Mouse (Mus musculus) hindbrain, embryonic 16.5 days (tissue): ENCODE measurements around the gene Hsp90b1. TPM values are rescaled to one million over a fixed set of nuclear protein-coding genes. Genes with fewer than 3 reads are reported as not detected.

Experiments
- ATAC-seq: fragments of 200-750 bp; cut with Nextera tagmentation; 2 replicates; pipeline ENCODE4 v1.8.0; 2017; ENCODE audit warnings: moderate TSS enrichment, moderate library complexity
- H3K27ac ChIP-seq: fragments of 300-500 bp; sonication (generic); 2 replicates; pipeline ENCODE4 v1.5.1; 2014; ENCODE audit warnings: low read depth, mild to moderate bottlenecking, control low read depth, low read length, moderate library complexity
- H3K27me3 ChIP-seq: fragments of 300-500 bp; sonication (generic); replicated peaks from 2 replicates; pipeline ENCODE4 v1.6.1; 2014; ENCODE audit warnings: low read length; ENCODE audit not compliant: control insufficient read depth, insufficient read depth
- H3K36me3 ChIP-seq: fragments of 300-500 bp; sonication (generic); 2 replicates; pipeline ENCODE4 v1.6.1; 2014; ENCODE audit warnings: mild to moderate bottlenecking, low read length, moderate library complexity, mixed read lengths; ENCODE audit not compliant: control insufficient read depth, insufficient read depth
- H3K4me1 ChIP-seq: fragments of 300-500 bp; sonication (generic); 2 replicates; pipeline ENCODE4 v1.6.1; 2014; ENCODE audit warnings: low read depth, low read length; ENCODE audit not compliant: control insufficient read depth, insufficient read depth
- H3K4me2 ChIP-seq: fragments of 300-500 bp; sonication (generic); 2 replicates; pipeline ENCODE4 v1.6.1; 2014; ENCODE audit warnings: mild to moderate bottlenecking, low read length, control low read depth, moderate library complexity
- H3K4me3 ChIP-seq: fragments of 300-500 bp; sonication (generic); 2 replicates; pipeline ENCODE4 v1.5.1; 2014; ENCODE audit warnings: mild to moderate bottlenecking, low read length, control low read depth, moderate library complexity
- H3K9ac ChIP-seq: fragments of 300-500 bp; sonication (generic); 2 replicates; pipeline ENCODE4 v1.6.1; 2014; ENCODE audit warnings: low read depth, mild to moderate bottlenecking, control low read depth, low read length, moderate library complexity
- H3K9me3 ChIP-seq: fragments of 300-500 bp; sonication (generic); 2 replicates; pipeline ENCODE4 v1.6.1; 2014; ENCODE audit warnings: mild to moderate bottlenecking, low read length, moderate library complexity; ENCODE audit not compliant: control insufficient read depth
- WGBS: fragments of 180-500 bp; shearing (Covaris S2); extraction: QIAGEN DNeasy Blood & Tissue Kit; methylation state at CpG from one replicate; pipeline ENCODE4 v1.1.7; 2014; 5-methylcytosine and 5-hydroxymethylcytosine counted together
- polyA plus RNA-seq: library from polyadenylated mRNA; unstranded; fragments of >200 nt; fragmentation: Nextera tagmentation; extraction: Ambion mirVana; gene quantifications from 2 replicates; pipeline ENCODE4 v1.2.1, GENCODE M21; 2015

Gene Hsp90b1
- 312 and 331 TPM in 2 replicates for polyA plus RNA-seq

- ATAC-seq: peak; percentile 98
- no peaks in the 10 kb centered on the region for H3K9me3 ChIP-seq
- H3K9ac ChIP-seq: peak within 1 kb of the TSS; percentile 92
- H3K27ac ChIP-seq: peak within 1 kb of the TSS; percentile 95
- peak within 1 kb of the TSS; percentile 94 for H3K4me3 ChIP-seq
- peak within 1 kb of the TSS; percentile 87 for H3K4me2 ChIP-seq
- H3K36me3 ChIP-seq: peaks cover 24% of the 10 kb centered on the region
- WGBS: under 1% methylated on average over 51 of the region's 51 CpGs
- H3K4me1 ChIP-seq: peaks cover 40% of the 10 kb centered on the region
- H3K27me3 ChIP-seq: no peaks in the 10 kb centered on the region
Measured at GRCm38 (mm10) chr10:86705318-86705921, at the start of gene Hsp90b1, which contains the start of gene Ttc41. TSS of gene Hsp90b1 (minus strand) at chr10:86705509. TSS of gene Ttc41 (plus strand) at chr10:86705811.

GRCm38 (mm10) chr10:86744306-86744705 is 39.0 kb upstream of the Hsp90b1 start:
- no peak overlapping the region for H3K27ac ChIP-seq
- H3K9ac ChIP-seq: no peak overlapping the region
- no peaks in the 10 kb centered on the region for H3K9me3 ChIP-seq
- no peak overlapping the region for H3K4me2 ChIP-seq
- H3K27me3 ChIP-seq: no peaks in the 10 kb centered on the region
- no peaks in the 10 kb centered on the region for H3K4me1 ChIP-seq
- ATAC-seq: no peak
- no peaks in the 10 kb centered on the region for H3K36me3 ChIP-seq
- 90% methylated on average over 7 of the region's 7 CpGs for WGBS
- H3K4me3 ChIP-seq: no peak overlapping the region

GRCm38 (mm10) chr10:86742918-86743317 is 37.6 kb upstream of the Hsp90b1 start:
- Histone ChIP-seq H3K4me2 (no peak overlapping the region), H3K9me3 (no peaks in the 10 kb centered on the region), H3K9ac (no peak overlapping the region), H3K27ac (no peak overlapping the region), H3K36me3 (no peaks in the 10 kb centered on the region), H3K27me3 (no peaks in the 10 kb centered on the region), H3K4me3 (no peak overlapping the region), H3K4me1 (no peaks in the 10 kb centered on the region)
- WGBS: 96% methylated on average over 2 of the region's 2 CpGs
- ATAC-seq: no peak

- ATAC-seq: no peak
- 91% methylated on average over 4 of the region's 4 CpGs for WGBS
- H3K4me3 ChIP-seq: no peak overlapping the region
- H3K36me3 ChIP-seq: no peaks in the 10 kb centered on the region
- no peaks in the 10 kb centered on the region for H3K27me3 ChIP-seq
- no peaks in the 10 kb centered on the region for H3K4me1 ChIP-seq
- H3K9ac ChIP-seq: no peak overlapping the region
- no peak overlapping the region for H3K27ac ChIP-seq
- H3K4me2 ChIP-seq: no peak overlapping the region
- H3K9me3 ChIP-seq: no peaks in the 10 kb centered on the region
Measured at GRCm38 (mm10) chr10:86735036-86735435, 29.7 kb upstream of the Hsp90b1 start.

GRCm38 (mm10) chr10:86731500-86731863 is 26.2 kb upstream of the Hsp90b1 start:
- ATAC-seq: no peak
- H3K4me1 ChIP-seq: peaks cover 6% of the 10 kb centered on the region
- WGBS: 61% methylated on average over 2 of the region's 2 CpGs
- no peak overlapping the region; the same call in 1 of the 2 replicates for H3K4me2 ChIP-seq
- no peaks in the 10 kb centered on the region for H3K36me3 ChIP-seq
- no peak overlapping the region for H3K9ac ChIP-seq
- H3K27ac ChIP-seq: no peak overlapping the region
- H3K4me3 ChIP-seq: no peak overlapping the region
- no peaks in the 10 kb centered on the region for H3K27me3 ChIP-seq
- no peaks in the 10 kb centered on the region for H3K9me3 ChIP-seq

- 17% methylated on average over 22 of the region's 22 CpGs for WGBS
Measured at GRCm38 (mm10) chr10:86730823-86731499, 25.7 kb upstream of the Hsp90b1 start.

GRCm38 (mm10) chr10:86728176-86728575 is 22.9 kb upstream of the Hsp90b1 start:
- no peaks in the 10 kb centered on the region for H3K36me3 ChIP-seq
- peaks cover 6% of the 10 kb centered on the region for H3K4me1 ChIP-seq
- no peak overlapping the region; the same call in 1 of the 2 replicates for H3K4me2 ChIP-seq
- peak; percentile 24; the same call in 1 of the 2 replicates for ATAC-seq
- no peak overlapping the region for H3K9ac ChIP-seq
- H3K27ac ChIP-seq: no peak overlapping the region; the same call in 1 of the 2 replicates
- no peak overlapping the region for H3K4me3 ChIP-seq
- H3K9me3 ChIP-seq: no peaks in the 10 kb centered on the region
- no peaks in the 10 kb centered on the region for H3K27me3 ChIP-seq
- 83% methylated on average over 3 of the region's 3 CpGs for WGBS

More at GRCm38 (mm10) chr10:86730823-86731499, 25.7 kb upstream of the Hsp90b1 start:
- Histone ChIP-seq H3K27me3 (no peaks in the 10 kb centered on the region), H3K4me1 (peaks cover 6% of the 10 kb centered on the region), H3K4me2 (peak overlapping the region; percentile 64), H3K27ac (no peak overlapping the region), H3K9ac (peak overlapping the region; percentile 62), H3K36me3 (no peaks in the 10 kb centered on the region), H3K9me3 (no peaks in the 10 kb centered on the region), H3K4me3 (peak overlapping the region; percentile 46)
- ATAC-seq: peak; percentile 58

- WGBS: 6% methylated on average over 12 of the region's 12 CpGs
- no peaks in the 10 kb centered on the region for H3K36me3 ChIP-seq
- H3K27me3 ChIP-seq: no peaks in the 10 kb centered on the region
- peak overlapping the region; percentile 61 for H3K9ac ChIP-seq
- peak overlapping the region; percentile 67 for H3K4me2 ChIP-seq
- H3K4me3 ChIP-seq: peak overlapping the region; percentile 34
- H3K27ac ChIP-seq: peak overlapping the region; percentile 58; the same call in 1 of the 2 replicates
- peaks cover 6% of the 10 kb centered on the region for H3K4me1 ChIP-seq
- no peaks in the 10 kb centered on the region for H3K9me3 ChIP-seq
- ATAC-seq: peak; percentile 85
Measured at GRCm38 (mm10) chr10:86727548-86727980, 22.3 kb upstream of the Hsp90b1 start.

- H3K4me2 ChIP-seq: no peak overlapping the region
- no peak overlapping the region for H3K9ac ChIP-seq
- H3K27ac ChIP-seq: no peak overlapping the region
- no peaks in the 10 kb centered on the region for H3K36me3 ChIP-seq
- H3K9me3 ChIP-seq: no peaks in the 10 kb centered on the region
- WGBS: 73% methylated on average over 3 of the region's 3 CpGs
- no peaks in the 10 kb centered on the region for H3K27me3 ChIP-seq
- no peak overlapping the region for H3K4me3 ChIP-seq
- no peaks in the 10 kb centered on the region for H3K4me1 ChIP-seq
- no peak for ATAC-seq
Measured at GRCm38 (mm10) chr10:86712156-86712555, 6.8 kb upstream of the Hsp90b1 start.
